14 mouse cellular contexts compared by ENCODE assay signal in genomic region chr11:80147748-80148147, GRCm38 (mm10). TPM values are rescaled to one million over a fixed set of nuclear protein-coding genes. Genes with fewer than 3 reads are reported as not detected.
DNase-seq lines count a peak whose midpoint lies in the region; ATAC-seq and TF ChIP-seq lines count a peak whose summit lies in the region.
"Had no signal": no experiment of that assay in that cellular context is flagged by ENCODE, and none has a peak within 500 bp of the region (broad histone marks: within the 10 kb centered on the region; RNA-seq: fewer than 3 reads in every experiment).

No protein-coding gene starts in this region.

- peak overlapping the region; percentile 46 for H3K27ac ChIP-seq in gastrocnemius, adult 2 months
- no peak overlapping the region for H3K27ac ChIP-seq in layer of hippocampus, adult 2 months
- H3K27ac ChIP-seq in forebrain, embryonic 13.5 days, result no peak overlapping the region
- H3K27ac ChIP-seq: embryonic facial prominence, embryonic 15.5 days had no signal

- TF ChIP-seq CTCF in gastrocnemius, adult 2 months (IDR thresholded peaks at IDR 0.05), result no peak
- TF ChIP-seq CTCF in layer of hippocampus, adult 2 months (conservative IDR thresholded peaks at IDR 0.05), result peak; percentile 24; the same call in 1 of the 2 replicates

- ATAC-seq in forebrain, embryonic 13.5 days, result no peak
- ATAC-seq: forebrain, embryonic 14.5 days had no signal

- no peak overlapping the region for H3K4me3 ChIP-seq in gastrocnemius, adult 2 months
- no peak overlapping the region for H3K4me3 ChIP-seq in layer of hippocampus, adult 2 months
- H3K4me3 ChIP-seq in forebrain, embryonic 13.5 days, result no peak overlapping the region
- H3K4me3 ChIP-seq: embryonic facial prominence, embryonic 15.5 days had no signal

- H3K9me3 ChIP-seq in forebrain, embryonic 13.5 days (replicated peaks), result no peaks in the 10 kb centered on the region
- H3K9me3 ChIP-seq: embryonic facial prominence, embryonic 15.5 days had no signal

- H3K4me1 ChIP-seq in forebrain, embryonic 13.5 days, result peaks cover 6% of the 10 kb centered on the region

- H3K9ac ChIP-seq in forebrain, embryonic 13.5 days, result no peak overlapping the region
- H3K9ac ChIP-seq: embryonic facial prominence, embryonic 15.5 days had no signal

- DNase-seq in gastrocnemius, adult 2 months, result no peak
- no peak for DNase-seq in gastrocnemius, postnatal 25 days
- DNase-seq in layer of hippocampus, adult 2 months (ENCODE audit: low spot score in 2 of 2), result no peak
- DNase-seq in layer of hippocampus, adult 11-12 months (ENCODE audit: low spot score), result no peak
- DNase-seq in 3T3-L1 (ENCODE audit: low read depth, low spot score) (peak; percentile 47), adipocyte (ENCODE audit: low spot score) (peak; percentile 39)
- DNase-seq in adrenal gland, postnatal 10 days, result no peak
- DNase-seq: adrenal gland, postnatal 14 days; B cell, adult 2 months; gastrocnemius, postnatal 10 days; right cerebral cortex, postnatal 14 days had no signal

- H3K36me3 ChIP-seq in forebrain, embryonic 13.5 days (ENCODE audit: poor library complexity, severe bottlenecking), result no peaks in the 10 kb centered on the region
- H3K36me3 ChIP-seq: embryonic facial prominence, embryonic 15.5 days had no signal

- H3K4me2 ChIP-seq in forebrain, embryonic 13.5 days, result no peak overlapping the region
- H3K4me2 ChIP-seq: embryonic facial prominence, embryonic 15.5 days had no signal

- 78% methylated on average over 6 of the region's 6 CpGs for WGBS in forebrain, embryonic 13.5 days

- peaks cover 12% of the 10 kb centered on the region for H3K27me3 ChIP-seq in forebrain, embryonic 13.5 days

- intact Hi-C loops in gastrocnemius, adult 2 months (cut with DNase I), result no loop called here

RNA-seq across cellular contexts. Expression of gene Tefm, which starts 5.8 kb away (rescaled TPM):
- total RNA-seq in gastrocnemius, adult 2 months (2021), result 10 to 100 TPM; 18.6 to 24.1 TPM
- total RNA-seq in gastrocnemius, postnatal 25 days (2021), result 10 to 100 TPM; 16.3 to 21.5 TPM
- total RNA-seq in layer of hippocampus, adult 2 months (2021), result 10 to 100 TPM in 1 of 2 experiments, 1 to 10 TPM in 1; 8.8 to 10.9 TPM
- total RNA-seq in adrenal gland, postnatal 10 days (2021), result 10 to 100 TPM; 23.1 to 28.1 TPM
- 29.6 and 30.0 TPM in 2 replicates for polyA plus RNA-seq in forebrain, embryonic 13.5 days (2015; fragmentation: Nextera tagmentation; extraction: Ambion mirVana)

RNA-seq across cellular contexts. Expression of gene Adap2, which starts 6.2 kb away (rescaled TPM):
- total RNA-seq in gastrocnemius, adult 2 months (2021), result 1 to 10 TPM; 4.2 to 4.7 TPM
- 1 to 10 TPM; 5.0 to 6.0 TPM for total RNA-seq in gastrocnemius, postnatal 25 days (2021)
- total RNA-seq in layer of hippocampus, adult 2 months (2021), result 1 to 10 TPM; 6.1 to 8.2 TPM
- 10 to 100 TPM; 10.4 to 12.5 TPM for total RNA-seq in adrenal gland, postnatal 10 days (2021)
- 1.8 and 2.2 TPM in 2 replicates for polyA plus RNA-seq in forebrain, embryonic 13.5 days (2015; fragmentation: Nextera tagmentation; extraction: Ambion mirVana)

RNA-seq across cellular contexts. Expression of gene Rnf135, which starts 35.9 kb away (rescaled TPM):
- total RNA-seq in gastrocnemius, adult 2 months (2021), result 1 to 10 TPM; 2.2 to 2.4 TPM
- 1 to 10 TPM; 1.7 to 3.5 TPM for total RNA-seq in gastrocnemius, postnatal 25 days (2021)
- total RNA-seq in layer of hippocampus, adult 2 months (2021), result 1 to 10 TPM; 4.1 to 4.9 TPM
- total RNA-seq in adrenal gland, postnatal 10 days (2021), result 10 to 100 TPM in 1 of 2 experiments, 1 to 10 TPM in 1; 6.9 to 11.0 TPM
- polyA plus RNA-seq in forebrain, embryonic 13.5 days (2015; fragmentation: Nextera tagmentation; extraction: Ambion mirVana), result 2.6 and 3.0 TPM in 2 replicates

RNA-seq across cellular contexts. Expression of gene Atad5, which starts 58.5 kb away (rescaled TPM):
- under 1 TPM; 0.74 to 0.81 TPM for total RNA-seq in gastrocnemius, adult 2 months (2021)
- under 1 TPM; 0.72 to 0.99 TPM for total RNA-seq in gastrocnemius, postnatal 25 days (2021)
- total RNA-seq in layer of hippocampus, adult 2 months (2021), result 1 to 10 TPM; 3.6 to 4.2 TPM
- total RNA-seq in adrenal gland, postnatal 10 days (2021), result 1 to 10 TPM; 4.2 to 6.3 TPM
- polyA plus RNA-seq in forebrain, embryonic 13.5 days (2015; fragmentation: Nextera tagmentation; extraction: Ambion mirVana), result 13.2 and 14.0 TPM in 2 replicates

Comparison
In these comparisons a context has a peak if more than half of its experiments do, and no peak if none do; other contexts are left out.
1. DNase-seq: peak in 3T3-L1 (single experiment) and adipocyte (single experiment); none in gastrocnemius, adult 2 months (single experiment), gastrocnemius, postnatal 25 days (single experiment), layer of hippocampus, adult 2 months (0 of 2), layer of hippocampus, adult 11-12 months (single experiment) and adrenal gland, postnatal 10 days (single experiment).